Mouse (Mus musculus): Measurements from ENCODE around the gene Actg2. TPM values are rescaled to one million over a fixed set of nuclear protein-coding genes. Genes with fewer than 3 reads are reported as not detected.
"Not testable (repeated sequence)": the region's sequence is repeated elsewhere in the genome, so short reads cannot be mapped to it uniquely, and the experiment has no call there.

The Actg2 gene
- total RNA-seq (2021): not detected
- long read RNA-seq: 0 reads

DNA sequence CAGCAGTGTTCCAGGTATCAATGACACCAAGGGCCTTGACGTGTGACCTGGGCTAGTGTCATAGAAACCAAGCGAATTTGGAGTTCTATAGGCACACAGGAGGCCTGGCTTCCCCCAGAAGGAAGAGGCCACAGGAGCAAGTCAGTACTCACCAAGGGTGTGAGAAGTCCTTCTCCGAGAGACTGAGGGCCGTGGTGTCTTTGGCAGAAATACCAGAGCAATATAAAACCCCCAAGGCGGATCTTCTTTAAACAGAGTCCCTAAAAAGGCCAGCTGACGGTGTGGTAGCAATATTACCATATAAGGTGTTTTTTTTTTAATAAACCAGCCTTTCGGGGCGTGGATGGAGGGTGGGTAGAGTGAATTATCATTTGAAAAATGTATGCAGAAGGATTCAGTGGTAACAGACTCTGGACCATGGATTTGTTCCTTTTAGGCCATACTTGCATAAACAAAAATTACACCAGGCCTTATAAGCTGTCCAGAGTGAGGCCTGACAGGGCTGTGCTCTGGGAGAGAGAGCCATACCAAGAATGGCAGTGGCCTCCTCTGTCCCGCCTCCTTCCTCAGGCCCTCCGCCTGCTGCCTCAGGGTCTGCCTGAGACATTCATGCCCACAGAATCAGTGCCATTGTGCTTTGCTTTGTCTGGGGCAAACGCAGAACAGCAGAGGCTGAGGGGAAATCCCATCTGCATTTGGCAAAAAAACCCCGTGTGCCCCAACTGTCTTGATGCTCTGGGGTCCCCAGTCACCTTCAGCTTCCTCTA lies at the start of gene Actg2:
TSS of gene Actg2 (minus strand) at position 238 of the 767 bp plus-strand sequence.
- no peak for DNase-seq (ENCODE audit: low spot score in 2 of 2)

DNA sequence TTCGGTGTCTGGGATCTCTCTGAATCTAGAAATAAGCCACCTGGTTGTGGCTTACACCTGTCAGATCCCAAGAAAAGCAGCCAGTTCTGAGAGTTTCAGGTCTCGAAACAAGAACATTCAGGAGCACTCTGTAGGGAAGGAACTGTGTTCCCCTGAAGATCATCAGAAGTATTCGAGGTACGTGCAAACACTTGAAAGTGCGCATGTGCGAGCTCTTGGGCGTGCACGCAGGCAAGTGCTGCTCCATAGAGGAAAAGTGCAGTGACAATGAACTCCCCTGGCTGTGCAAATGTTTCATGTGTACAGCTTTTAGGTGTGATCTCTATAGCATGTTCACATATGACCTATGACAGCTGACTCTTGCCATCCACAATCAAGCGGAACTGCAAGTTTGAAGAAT lies 49.3 kb upstream of the Actg2 start:
- not testable (repeated sequence) for DNase-seq (ENCODE audit: low spot score in 2 of 2)

DNA sequence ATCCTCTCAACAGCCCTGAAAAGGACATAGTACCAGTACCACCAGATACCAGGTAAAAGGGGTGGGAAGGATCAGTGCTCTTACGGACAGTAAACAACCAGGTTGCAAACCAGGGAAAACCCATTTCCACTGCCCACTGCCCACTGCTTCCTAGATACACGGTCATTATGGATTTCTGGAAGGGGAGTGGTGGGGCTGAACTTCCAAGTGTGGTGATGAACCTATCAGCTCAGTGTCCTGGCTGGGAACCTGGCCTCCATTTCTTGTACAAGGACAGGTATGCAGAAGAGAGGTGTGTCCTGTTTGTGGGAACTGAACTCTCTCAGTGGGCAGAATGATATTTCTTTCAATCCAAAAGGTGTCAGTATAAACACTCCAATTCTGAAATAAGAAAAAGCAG lies 47.5 kb upstream of the Actg2 start:
- no peak for DNase-seq (ENCODE audit: low spot score in 2 of 2)

DNA sequence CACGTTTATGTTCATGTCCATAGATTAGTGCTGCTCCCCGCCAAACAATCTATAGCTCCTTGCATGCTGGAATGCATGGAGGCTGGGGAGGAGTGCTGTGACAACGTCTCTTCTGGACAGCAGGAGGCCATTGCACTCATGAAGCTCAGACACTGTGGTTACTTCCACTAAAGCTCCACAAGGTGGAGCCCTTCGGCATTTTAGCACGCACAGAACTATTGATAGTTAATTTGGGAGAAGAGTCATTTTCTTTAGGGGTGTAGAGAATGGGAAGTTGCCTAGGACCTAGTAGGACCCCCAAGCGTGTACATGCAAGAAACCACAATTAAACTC lies 46.8 kb upstream of the Actg2 start:
- DNase-seq (ENCODE audit: low spot score in 2 of 2): peak in 1 of 2 experiments; percentile 48

DNA sequence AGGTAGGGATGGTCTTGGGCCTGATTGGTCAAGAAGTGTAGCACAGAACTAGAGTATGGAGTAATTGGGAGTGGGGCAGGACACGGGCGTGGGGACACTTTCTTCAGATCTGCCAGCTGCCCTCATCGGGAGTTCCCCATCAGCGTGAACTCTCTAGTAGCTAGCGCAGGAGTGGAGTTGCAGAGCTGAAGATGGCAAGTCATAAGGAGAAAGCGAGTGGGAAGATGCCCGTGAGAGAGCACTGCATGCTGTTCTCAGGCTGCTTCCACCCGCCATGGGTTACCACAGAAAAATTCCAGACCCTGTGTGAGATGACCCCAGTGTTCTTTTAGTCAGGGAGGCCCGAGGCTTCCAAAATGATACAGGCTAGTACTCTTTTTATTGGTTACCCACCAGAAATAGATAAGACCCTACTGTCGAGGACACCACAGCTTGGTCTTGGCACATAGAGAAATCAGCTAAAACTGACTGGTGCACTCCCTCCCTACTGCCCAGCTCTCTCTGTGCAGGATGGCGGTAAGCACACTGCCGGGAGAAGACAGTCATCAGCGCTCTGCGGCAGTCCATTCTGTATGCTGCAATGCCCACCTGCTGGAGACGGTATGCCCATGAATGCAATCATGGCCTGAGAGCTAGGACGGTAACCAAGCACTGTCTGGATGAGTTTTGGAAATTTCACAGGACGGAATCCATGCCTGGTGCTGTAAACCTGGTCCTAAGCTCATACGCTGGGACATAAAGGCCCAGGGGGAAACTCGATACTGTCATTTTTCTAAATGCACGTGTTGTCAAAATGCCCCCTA lies 46.3 kb upstream of the Actg2 start:
- no peak for DNase-seq (ENCODE audit: low spot score in 2 of 2)

DNA sequence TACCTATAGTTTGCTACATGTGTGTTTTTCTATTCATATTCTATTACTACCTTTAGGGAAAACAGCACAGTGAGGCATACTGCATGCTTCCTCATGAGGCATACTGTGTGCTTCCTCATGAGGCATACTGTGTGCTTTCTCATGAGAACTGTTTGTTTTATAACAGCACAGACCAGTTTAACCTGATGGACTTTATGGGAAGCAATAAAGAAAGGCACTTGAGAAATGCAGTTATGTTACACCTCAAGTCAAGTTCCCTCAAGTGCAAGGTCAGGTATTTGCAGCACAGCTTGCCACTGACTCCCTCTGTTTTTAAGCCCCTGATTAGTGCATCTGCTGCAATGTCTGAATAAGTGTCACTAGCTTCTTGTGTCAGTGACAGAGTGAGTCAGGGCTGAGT lies 41.5 kb upstream of the Actg2 start:
- DNase-seq (ENCODE audit: low spot score in 2 of 2): no peak

DNA sequence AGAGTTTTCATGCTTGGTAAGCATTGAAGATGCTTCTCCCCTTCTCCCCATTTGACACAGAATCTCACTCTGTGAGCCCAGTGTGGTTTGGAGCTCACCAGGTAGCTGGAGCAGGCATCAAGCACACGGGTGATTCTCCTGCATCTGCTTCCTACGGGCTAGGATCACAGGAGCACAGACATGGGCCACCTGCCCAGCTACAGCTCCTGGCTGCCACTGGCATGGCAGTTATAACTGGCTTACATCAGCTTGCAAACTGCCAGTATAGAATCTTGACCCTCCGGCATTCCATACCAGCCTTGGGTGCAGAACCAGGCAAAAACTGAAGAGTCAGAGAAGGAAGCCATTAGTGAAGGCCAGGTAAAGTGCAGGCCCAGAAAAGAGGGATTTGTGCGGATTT lies 39.5 kb upstream of the Actg2 start:
- no peak for DNase-seq (ENCODE audit: low spot score in 2 of 2)

DNA sequence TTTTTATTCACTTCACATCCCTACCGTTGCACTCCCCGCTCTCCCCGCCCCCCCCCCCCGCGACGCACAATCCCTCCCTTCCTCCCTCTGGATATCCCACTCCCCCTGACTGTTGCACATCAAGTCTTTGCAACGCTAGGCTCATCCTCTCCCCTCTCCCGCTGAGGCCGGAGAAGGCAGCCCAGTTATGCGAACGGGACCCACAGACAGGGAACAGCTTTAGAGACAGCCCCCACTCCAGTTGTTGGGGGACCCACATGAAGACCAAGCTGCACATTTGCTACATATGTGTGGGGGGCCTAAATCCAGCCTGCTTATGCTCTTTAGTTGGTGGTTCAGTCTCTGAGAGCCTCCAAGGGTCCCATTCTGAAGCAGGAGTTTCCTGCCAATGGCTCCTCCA lies 36.6 kb upstream of the Actg2 start, which contains the start of gene Stambp:
TSS of gene Stambp (minus strand) at position 59 of the 400 bp plus-strand sequence.
- DNase-seq (ENCODE audit: low spot score in 2 of 2): no peak

DNA sequence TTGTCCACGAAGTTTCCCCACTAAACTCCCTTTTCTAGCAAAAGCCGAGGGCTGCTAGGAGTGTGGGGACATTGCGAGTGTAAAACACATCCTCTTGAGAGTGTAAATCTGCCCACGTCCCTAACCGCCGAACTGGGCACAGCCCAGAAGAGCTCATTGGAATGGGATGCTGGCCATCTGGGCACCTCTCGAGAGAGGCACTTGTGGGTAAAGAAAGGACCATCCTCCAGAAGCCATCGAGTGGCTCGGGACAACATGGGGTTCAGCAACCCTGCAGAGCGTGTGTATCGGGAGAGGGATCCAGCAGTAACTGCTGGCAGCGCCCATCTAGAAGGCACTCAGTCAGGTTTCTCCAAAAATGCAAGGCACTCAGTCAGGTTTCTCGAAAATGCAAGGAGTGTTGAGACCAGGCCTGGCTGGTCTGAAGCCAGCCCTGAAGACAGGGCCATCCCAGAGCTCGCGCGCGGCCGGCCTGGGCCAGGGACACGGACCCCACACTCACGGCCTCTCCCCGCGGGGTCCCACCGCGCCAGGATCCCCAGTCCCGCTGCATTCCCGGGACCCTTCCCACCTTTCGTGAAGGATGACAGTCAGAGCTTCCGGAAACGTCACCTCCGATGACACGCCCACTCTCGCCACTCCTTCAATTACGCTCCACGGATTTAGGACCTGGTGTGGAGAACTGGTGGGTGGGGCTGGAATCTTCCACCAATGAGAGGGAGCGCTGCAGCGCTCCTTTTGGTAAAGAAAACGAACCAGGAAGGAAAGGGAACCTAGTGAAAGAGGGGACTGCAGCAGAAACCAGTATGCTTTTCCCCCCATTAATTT lies 36.0 kb upstream of the Actg2 start:
- peak; percentile 86 to 95 for DNase-seq (ENCODE audit: low spot score in 2 of 2)

DNA sequence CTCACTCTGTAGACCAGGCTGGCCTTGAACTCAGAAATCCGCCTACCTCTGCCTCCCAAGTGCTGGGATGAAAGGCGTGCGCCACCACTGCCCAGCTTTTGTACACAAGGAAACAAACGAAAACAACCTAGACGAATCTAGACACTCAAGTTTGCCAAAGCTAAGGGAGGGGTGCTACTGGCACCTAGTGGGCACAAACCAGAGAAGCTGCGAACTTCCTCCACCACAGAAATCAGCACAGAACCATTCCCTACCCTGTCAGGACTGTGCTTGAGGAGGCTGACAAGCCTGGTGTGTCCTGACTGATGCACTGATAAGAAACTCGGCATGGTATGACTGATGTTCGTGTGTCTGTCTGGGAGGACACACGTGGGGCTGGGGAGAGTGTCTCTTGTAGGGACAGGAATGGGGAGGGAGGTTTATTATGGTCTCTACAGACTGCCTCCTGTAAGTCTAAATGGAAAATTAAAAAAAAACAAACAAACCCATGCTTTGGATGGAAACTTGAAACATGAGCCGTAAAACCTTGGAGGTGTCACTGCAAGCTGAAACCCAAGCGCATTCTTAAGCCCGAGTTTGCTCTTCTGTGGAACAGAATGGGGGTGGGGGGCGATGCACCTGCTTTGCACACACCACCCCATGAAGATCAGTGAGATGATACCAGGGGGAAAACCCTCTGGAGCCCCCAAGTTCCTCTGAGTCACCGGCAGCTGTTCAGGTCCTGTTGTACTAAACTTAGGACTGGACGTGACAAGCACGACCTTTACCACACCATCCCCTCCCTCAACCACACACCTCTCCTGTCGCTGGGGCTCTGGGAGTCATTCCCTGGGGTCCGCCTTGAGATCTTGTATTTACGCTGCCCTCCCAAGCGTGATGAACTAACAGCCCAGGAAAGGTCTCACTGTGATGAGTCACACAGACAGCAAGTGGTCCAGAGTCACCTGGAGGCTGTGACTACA lies 33.1 kb upstream of the Actg2 start:
- peak in 1 of 2 experiments; percentile 53 for DNase-seq (ENCODE audit: low spot score in 2 of 2)

DNA sequence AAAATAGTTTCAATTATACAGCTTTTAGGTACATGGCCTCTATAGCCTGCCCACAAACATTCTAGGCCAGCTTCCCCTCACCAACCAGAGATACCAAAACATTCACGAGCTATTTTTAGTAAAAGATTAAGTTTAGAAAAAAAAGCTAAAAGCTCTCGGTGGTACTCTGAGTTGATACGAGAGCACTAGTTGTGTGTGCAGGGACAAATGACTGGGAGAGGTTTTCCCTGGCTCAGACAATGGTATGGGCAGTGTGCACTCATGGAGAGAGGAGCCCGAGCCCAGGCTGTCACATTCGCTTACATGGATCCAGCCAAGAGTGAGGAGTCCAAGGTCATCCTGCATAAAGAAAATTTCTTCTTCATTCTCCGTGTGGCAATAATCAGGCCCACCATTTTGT lies 19.9 kb upstream of the Actg2 start:
- no peak for DNase-seq (ENCODE audit: low spot score in 2 of 2)

DNA sequence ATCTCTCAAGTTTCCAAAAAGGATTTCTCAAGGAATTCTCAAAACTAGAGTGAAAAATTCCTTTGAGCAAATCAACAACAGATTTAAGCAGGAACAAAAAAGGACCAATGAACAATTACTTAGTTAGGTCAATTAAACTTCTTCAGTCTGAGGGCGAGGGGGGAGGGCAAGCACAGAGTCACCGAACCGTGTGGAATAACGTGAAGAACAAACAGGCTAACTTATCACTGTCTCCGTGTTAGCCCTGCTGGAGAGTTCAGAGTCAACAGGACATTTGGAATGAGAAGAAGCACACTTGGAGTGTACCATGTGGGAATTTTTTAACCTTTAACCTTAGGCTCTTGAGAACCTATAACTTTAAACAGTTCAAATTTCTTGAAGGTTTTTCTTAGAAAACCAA lies 12.3 kb upstream of the Actg2 start:
- DNase-seq (ENCODE audit: low spot score in 2 of 2): no peak

DNA sequence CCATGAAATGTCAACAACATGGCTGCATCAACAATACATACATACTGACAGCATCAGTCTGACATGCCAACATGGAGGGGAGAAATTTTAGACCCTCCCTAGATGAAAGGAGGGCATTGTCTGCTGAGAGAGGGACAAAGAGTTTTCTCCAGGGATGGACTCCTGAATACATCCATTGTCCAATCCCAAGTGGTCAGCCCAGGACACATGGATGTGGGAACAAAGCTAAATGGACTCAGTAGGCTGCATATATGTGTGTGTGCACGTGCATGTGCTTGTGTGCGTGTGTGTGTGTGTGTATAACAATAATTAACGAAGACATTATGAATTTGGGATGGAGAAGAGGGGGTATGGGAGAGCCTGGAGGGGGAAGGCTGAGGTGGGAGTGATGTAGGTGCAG lies 9.7 kb upstream of the Actg2 start:
- DNase-seq (ENCODE audit: low spot score in 2 of 2): peak in 1 of 2 experiments; percentile 39

DNA sequence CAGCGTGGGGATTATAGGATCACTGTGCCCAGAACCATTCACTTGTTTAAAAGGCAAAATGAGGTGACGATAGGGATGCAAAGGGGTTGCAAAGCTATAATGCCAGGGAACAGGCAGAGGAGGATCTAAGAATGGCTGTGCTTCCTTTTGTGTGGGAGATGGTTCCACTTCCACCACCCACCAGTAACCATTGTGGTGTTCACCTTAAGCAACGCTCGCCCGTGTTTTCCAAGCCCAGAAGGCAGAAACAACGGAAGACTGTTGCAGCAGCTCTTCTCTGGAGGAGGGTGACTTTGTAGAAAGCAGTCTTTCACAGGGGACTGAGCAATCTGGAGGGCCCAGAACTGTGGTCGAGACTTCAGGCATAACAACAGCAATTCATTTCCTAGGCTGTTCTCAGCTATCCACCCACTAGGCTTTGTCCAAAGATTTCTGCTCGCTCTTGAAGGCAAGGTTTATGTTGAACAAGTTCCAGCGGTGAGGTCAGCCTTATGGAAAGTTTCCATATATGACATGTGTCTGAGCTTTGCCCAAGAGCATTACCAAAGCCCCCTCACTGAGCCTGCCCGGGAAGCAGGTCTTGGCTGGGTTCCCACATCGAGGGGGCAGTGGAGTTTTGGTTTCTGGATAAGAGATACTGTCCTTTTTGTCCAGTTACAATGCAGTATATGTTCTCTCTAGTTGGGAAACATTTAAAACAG lies 5.8 kb upstream of the Actg2 start:
- peak in 1 of 2 experiments; percentile 36 for DNase-seq (ENCODE audit: low spot score in 2 of 2)

DNA sequence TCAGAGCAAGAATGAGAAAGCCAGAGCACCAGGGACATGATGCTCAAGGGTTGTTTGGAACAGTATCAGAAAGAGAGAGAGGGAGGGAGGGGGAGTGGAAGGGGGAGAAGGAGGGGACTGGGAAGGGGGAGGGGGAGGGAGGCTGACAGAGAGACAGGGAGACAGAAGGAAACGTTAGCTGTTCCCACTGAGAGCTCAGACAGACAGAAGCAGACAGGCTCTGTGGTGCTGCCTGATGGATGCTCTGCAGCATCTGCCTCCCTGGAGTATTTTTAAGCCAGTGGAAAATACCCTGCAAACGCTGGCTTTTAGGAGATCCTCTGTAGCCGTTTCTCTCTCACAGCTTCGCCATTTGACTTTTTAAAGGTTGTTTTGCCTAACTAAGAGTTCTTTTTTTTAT lies 4.0 kb upstream of the Actg2 start:
- DNase-seq (ENCODE audit: low spot score in 2 of 2): peak; percentile 44 to 65

DNA sequence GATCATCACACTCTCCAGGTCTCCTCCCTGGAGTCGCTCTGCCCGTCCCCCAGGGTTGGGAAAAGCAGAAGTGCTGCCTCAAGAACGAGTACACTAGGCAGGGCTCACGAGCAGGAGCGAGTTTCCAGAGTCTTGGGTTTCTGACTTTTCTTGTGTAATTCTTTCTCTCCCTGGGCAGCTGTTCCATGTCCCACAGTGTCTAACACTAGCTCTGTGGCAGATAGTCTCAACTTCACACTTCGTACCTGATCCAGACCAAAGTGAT lies 662 bp upstream of the Actg2 start:
- DNase-seq (ENCODE audit: low spot score in 2 of 2): no peak

DNA sequence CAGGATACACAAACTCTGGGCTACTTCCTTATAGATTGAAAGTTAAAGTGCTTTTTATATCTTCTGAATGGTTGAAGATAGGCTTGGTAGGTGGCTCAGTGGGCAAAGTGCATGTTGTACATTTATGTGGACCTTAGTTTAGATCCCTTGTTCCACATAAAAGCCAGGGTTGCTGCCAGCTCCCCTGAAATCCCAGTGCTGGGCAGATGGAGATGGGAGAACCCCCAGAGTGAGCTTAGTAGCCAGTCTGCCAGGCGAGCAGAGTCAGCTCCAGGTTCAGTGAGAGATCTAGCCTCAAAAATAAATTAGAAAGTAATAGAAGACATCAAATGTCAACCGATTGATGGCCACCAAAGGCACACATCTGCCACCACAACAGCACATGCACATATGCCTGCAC lies 3.5 kb downstream of the Actg2 start:
- no peak for DNase-seq (ENCODE audit: low spot score in 2 of 2)

DNA sequence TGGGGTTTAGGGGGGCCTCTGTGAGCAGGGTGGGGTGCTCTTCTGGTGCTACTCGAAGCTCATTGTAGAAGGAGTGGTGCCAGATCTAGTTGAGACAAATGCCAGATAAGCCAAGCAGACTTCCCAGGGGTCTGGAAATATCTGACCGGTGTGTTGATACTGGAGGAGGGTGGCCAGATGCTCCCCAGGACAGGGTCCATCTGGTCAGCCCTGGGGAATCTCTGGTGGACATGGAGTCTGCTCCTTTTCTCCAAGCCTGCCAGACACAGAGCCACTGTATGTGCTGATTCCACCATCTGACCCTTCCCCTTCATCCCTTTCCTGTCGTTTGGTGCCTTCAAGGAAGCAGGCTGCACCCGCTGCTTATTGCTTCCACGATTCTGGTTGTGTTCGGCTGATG lies 12.9 kb downstream of the Actg2 start:
- no peak for DNase-seq (ENCODE audit: low spot score in 2 of 2)

DNA sequence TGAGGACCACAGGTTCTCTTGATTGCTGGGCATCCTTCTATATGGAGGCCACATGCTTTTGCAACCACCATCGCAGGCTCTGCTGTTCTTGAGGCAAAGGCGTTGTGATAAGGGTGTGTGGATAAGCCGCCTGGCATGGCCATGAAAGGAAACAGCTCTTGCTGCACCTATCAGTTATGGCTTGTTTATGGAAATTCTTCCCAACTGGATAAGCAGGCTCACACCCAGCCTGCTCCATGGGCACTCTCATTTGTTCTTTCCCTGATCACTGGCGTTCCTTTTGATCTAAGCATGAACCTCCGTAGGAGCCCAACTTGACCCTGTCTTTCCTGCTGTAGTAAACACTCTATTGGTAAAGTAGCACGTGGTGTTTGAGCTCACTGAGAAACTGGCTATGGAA lies 14.3 kb downstream of the Actg2 start:
- no peak for DNase-seq (ENCODE audit: low spot score in 2 of 2)

DNA sequence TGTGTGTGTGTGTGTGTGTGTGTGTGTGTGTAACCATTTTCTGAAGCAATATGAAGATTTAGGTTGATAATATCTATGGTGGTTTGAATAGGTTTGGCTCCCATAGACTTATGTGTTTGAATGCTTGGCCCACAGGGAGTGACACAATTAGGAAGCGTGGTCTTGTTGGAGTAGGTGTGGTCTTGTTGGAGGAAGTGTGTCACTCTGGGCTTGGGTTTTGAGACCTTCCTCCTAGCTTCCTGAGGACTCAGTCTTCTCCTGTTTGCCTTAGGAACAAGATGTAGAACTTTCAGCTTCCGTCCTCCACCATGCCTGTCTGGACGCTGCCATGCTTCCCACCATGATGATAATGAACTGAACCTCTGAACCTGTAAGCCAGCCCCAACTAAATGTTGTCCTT lies 17.4 kb downstream of the Actg2 start:
- DNase-seq (ENCODE audit: low spot score in 2 of 2): no peak

All from layer of hippocampus, adult 18-20 months (tissue).